Mouse (Mus musculus): ENCODE measurements around the gene Atp13a2.

Atp13a2 gene

DNA sequence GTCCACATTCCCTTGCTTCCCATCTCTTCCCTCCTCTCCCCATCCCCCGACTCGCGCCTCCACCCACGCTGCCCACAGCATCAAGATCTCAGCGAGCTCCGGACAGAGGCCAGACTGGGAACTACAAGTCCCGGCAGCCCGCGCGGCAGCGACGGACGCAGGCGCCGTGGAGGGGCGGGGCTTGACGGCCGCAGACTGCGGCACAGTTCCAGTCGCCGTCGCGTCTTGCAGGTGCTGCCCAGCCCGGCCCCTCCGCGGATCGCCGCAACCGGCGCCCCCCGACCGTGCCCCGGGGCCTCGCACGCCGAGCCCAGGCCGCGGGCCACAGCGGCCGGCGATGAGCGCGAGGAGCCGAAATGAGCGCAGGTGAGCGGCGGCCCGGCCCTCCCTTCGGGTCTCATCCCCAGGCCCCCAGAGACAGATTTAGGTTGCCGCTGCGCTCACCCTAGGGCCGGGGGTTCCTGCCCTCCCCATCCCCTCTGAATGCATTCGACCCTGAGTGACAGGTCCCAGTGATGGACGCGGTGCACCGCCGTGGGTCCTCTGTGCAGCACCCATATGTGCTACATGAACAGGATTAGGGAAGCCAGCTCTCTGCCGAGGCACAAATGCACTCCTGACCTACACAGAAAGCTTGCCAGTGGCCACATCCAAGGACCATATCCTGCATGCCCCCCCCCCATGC lies at the start of gene Atp13a2:
Gene Atp13a2 (plus strand): TSS at position 163 of the 685 bp plus-strand sequence.
- DNase-seq (ENCODE audit: extremely low read depth, insufficient read length, low spot score) = peak; percentile 89

DNA sequence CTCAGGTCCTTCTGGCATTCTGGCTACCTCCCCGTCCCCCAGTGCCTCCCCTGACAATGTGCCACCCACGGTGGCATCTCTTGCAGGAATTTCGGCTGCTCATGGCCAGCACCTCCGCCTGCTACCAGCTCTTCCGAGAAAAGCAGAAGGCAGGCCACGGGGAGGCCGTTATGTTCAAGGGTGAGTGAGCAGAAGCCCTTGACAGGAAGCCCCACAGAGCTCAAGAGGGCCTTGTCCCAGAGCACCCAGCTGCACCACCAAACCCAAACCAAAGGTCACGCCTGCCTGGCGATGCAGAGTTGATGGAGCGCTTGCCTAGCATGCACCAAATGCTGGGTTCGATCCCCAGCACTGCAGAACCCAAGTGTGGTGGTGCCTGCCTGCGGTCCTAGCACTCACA lies 42.3 kb upstream of the Atp13a2 start:
- DNase-seq (ENCODE audit: extremely low read depth, insufficient read length, low spot score) = peak; percentile 54

DNA sequence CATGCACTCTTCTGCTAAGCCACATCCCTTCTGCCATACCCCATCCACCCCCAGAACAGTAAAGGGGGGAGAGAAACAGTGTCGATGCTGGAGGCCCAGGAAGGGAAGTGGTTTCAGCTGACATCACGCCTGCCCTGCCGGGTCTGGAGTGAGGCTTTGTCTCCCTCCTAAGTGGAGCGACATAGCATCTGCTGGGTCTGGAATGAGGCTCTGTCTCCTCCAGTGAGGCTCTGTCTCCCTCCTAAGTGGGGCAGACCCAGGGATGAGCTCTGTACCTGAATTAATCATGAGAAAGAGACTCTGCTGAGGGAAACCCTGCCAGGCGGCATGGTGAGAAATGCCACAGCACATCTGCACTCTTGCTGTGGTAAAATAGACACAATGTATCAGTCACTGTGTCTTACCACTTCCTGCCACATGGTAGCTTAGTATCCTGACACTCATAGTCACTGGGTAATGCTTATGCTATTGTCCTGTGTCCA lies 41.7 kb upstream of the Atp13a2 start:
- DNase-seq (ENCODE audit: extremely low read depth, insufficient read length, low spot score) = peak; percentile 76

DNA sequence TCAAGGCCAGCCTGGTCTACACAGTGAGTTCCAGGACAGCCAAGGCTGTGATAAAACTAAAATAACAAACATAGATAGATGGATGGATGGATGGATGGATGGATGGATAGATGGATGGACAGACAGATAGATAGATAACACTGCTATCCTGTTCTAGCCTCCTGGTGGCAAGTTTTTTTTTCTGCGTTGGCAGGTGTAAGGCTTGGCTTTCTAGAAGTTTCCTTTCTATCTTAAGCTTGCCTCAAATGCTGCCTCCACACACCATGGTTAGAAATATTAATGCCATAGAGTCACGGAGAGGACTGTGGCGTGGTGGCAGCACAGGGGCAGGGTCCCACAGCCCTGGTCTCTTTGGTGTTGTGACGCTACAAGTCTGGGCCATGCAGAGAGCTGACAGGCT lies 41.1 kb upstream of the Atp13a2 start:
- no peak for DNase-seq (ENCODE audit: extremely low read depth, insufficient read length, low spot score)

- DNase-seq (ENCODE audit: extremely low read depth, insufficient read length, low spot score) = no peak
These were observed 40.6 kb upstream of the Atp13a2 start for GRCm38 (mm10) chr4:140946048-140946447.

DNA sequence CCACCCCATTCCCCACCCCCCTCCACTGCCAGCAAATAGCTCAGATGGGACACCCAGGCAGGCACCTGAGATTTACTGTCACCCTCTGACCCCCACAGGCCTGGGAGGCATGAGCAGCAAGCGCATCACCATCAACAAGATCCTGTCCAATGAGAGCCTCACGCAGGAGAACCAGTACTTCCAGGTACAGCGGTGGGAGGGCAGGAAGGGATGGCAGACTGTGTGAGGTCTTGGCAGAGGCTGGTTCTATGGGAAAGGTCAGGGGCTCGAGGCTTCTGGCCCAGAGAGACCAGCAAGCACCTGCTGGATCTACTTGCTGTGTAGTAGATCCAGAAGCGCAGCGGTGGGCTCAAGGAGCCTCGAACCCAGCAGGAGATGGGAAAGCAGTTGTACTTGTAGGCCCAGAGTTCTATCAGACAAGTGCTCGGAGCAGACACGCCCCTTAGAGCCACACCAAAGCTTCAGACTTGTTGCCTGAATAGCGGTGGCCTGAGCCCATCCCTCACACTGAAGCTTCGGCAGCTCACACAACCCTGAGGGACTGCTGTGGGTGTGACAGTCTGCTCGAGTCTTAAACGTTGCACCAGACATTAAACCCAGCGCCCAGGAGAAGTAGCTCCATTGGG lies 40.0 kb upstream of the Atp13a2 start:
- DNase-seq (ENCODE audit: extremely low read depth, insufficient read length, low spot score) = peak; percentile 81

DNA sequence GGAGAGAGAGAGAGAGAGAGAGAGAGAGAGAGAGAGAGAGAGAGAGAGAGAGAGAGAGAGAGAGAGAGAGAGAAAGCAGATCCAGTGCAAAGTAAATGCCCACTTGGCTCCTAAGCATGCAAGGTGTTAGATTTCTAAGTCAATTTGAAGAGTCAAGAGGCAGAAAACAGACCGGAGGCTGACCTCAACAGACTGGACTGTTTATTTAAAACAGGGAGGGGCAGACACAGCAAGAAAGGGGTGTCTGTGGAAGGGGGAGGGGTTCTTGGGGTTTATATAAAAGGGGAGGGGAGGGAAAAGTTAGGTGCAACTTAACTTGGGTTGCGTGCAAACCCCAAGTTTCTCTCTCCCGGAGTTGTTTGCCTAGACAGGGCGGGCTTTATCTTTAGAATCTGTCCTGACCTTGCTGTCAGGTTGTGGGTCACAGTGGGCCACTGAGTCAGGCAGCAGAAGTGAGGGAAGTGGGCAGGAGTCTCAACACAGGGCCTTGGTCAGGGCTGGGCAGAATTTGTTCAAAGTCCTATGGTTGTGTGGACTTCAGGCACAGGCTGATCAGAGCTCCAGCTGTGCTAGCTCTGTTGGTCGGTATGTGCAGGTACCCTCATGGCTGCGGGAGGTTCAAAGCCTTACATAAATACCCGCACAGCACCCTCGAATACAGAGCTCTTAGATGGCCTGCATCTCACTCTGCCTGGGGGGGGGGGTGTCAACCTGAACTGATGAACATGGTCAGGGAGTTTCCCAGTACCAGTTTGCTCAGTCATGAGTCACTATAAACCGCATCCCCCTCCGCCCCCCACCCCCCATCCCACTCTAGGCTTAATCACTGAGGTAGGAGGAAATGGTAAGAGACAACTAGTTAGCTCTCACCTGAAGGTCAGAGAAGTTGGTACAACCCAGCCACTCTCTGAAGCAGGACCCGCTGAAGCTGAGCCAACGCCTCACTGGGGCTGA lies 38.9 kb upstream of the Atp13a2 start:
- peak; percentile 71 for DNase-seq (ENCODE audit: extremely low read depth, insufficient read length, low spot score)

DNA sequence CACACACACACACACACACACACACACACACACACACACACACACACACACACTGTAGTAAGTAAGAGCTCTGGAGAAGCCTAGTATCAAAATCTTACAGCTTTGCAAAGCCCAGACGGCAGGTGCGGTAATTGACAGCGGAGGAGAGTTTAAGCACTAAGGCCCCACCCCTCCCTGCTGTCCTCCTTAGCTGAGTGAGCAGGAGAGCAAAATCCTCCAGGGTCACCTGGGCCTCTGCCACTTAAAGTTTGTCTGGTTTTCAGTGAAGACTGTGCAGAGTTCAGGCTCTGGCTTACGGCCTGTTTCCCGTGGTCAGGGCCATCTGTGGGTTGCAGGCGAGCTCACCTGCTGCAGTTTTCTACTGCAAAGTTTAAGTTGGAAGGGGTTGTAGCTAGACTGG lies 38.2 kb upstream of the Atp13a2 start:
- no peak for DNase-seq (ENCODE audit: extremely low read depth, insufficient read length, low spot score)

GRCm38 (mm10) chr4:140949052-140949451 lies 37.6 kb upstream of the Atp13a2 start:
- no peak for DNase-seq (ENCODE audit: extremely low read depth, insufficient read length, low spot score)

DNA sequence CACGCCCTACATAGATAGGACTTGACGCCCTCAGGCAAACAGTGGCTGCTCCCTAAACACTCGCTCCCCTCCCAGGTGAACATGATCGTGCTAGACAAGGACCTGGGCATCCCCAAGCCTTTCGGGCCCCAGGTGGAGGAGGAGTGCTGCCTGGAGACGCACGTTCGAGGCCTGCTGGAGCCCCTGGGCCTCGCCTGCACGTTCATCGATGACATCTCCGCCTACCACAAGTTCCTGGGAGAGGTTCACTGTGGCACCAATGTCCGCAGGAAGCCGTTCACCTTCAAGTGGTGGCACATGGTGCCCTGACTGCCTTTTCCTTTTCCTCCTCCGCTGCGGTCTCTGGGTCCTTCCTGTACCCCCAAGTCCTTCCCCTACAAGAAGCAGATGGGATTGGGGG lies 37.1 kb upstream of the Atp13a2 start:
- no peak for DNase-seq (ENCODE audit: extremely low read depth, insufficient read length, low spot score)

DNA sequence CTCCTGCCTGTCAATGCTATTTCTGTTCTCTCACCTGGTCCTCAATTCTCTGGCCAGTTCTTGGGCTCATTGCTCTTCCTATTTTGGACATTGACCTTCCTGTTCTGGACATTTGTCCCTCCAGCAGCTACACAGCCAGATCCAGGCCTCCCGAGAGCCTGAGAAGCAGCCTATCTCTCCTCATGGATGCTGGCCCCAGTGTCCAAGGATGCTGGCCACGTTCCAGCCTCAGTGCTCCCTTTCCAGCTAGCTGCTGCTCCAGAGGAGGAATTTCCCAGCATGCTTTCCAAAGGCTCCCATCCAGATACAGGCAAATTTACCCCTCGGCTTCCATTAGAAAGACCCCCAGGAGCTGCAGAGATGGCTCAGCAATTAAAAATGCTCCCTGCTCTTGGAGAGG lies 36.1 kb upstream of the Atp13a2 start:
- DNase-seq (ENCODE audit: extremely low read depth, insufficient read length, low spot score) = no peak

DNA sequence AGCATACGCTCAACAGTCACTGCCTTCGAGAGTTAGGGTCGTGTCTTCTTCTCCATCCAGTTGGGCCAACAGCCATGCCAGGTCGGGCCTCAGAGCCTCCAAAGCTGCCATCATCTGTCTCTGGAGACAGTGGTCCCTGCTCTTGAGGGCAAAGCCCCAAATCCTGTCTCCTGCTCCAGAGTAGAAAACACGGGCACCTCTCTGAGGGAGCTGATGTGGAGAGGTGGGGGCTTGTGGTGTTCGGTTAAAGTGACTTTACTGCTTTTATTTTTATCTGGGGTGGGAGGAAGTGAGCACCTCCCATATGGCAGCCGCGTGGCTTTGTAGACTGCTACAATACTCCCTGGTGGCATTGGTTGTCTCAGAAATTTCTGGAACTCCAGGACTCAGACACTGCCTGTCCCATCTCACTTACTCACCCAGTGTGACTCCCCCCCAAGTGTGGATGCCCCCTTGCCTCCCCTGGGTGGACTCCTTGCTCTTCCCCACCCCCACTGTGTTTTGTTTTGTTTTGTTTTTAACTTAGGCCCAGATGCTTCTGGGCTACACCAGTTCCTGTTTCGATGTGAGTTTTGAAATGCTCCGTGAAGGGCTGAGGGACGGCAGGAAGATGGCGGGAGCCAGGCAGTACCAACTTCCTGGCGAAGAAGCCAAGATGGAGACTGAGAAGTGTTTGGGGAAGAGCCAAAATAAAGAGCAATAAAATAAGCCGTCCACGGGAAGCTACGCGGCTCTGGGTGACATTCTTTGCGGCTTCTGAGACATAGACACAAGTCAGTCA lies 34.6 kb upstream of the Atp13a2 start:
- DNase-seq (ENCODE audit: extremely low read depth, insufficient read length, low spot score) = no peak

GRCm38 (mm10) chr4:140957131-140957702 lies 29.5 kb upstream of the Atp13a2 start:
- no peak for DNase-seq (ENCODE audit: extremely low read depth, insufficient read length, low spot score)

GRCm38 (mm10) chr4:140957725-140958124 lies 28.9 kb upstream of the Atp13a2 start:
- DNase-seq (ENCODE audit: extremely low read depth, insufficient read length, low spot score) = peak; percentile 47

- DNase-seq (ENCODE audit: extremely low read depth, insufficient read length, low spot score) = no peak
These were observed 28.4 kb upstream of the Atp13a2 start for GRCm38 (mm10) chr4:140958319-140958718.

- no peak for DNase-seq (ENCODE audit: extremely low read depth, insufficient read length, low spot score)
These were observed 27.5 kb upstream of the Atp13a2 start for GRCm38 (mm10) chr4:140959128-140959679.

- DNase-seq (ENCODE audit: extremely low read depth, insufficient read length, low spot score) = no peak
These were observed 26.8 kb upstream of the Atp13a2 start for GRCm38 (mm10) chr4:140959715-140960479.

DNA sequence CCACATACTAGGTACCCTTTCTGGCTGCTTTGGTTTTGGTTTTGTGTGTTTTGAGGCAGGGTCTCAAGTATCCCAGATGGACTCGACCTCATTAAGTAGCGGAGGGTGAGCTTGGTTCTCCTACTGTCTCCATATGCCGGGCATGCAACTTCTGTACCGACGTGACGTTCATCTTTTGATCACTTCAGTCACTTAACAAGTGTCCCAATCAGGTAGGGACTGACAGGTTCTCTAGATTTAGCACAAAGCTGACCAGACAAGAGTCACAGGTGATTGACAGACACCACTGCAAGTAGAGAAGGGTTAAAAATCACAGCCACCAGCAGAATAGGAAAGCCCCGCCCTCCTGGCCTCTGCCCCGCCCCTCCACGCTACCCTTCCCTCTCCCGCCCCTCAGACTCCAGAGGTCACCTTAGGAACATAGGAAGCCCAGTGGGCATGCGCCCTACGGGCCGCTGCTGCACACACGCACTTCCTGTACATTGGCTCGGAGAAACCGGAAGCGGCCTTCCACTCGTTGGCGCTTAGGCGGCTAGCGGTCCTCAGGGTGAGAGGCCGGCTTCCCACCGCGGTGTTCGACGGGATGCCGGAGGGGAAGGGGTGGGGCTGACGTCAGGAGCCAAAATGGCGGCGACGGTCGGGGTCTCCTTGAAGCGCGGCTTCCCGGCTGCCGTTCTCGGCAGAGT lies 25.7 kb upstream of the Atp13a2 start, which contains the start of gene Sdhb:
Gene Sdhb (plus strand): TSS at position 423 of the 686 bp plus-strand sequence.
- DNase-seq (ENCODE audit: extremely low read depth, insufficient read length, low spot score) = peak; percentile 97

Data from 3134 (cell line).